Mouse (Mus musculus) kidney, adult 18-20 months (tissue): ENCODE results near the gene Mcl1.
A peak's percentile ranks its signal among the peaks of the same experiment; 100 is the strongest.
"Not testable (repeated sequence)": the region's sequence is repeated elsewhere in the genome, so short reads cannot be mapped to it uniquely, and the experiment has no call there.

Experiments
- DNase-seq: peaks from one replicate; pipeline ENCODE4 v3.0.0; 2021

Gene Mcl1

GRCm38 (mm10) chr3:95651033-95651373, 7.6 kb upstream of the Mcl1 start:
- DNase-seq, result no peak

GRCm38 (mm10) chr3:95651391-95652203, 7.0 kb upstream of the Mcl1 start:
- DNase-seq, result no peak

- no peak for DNase-seq
Observed at GRCm38 (mm10) chr3:95652204-95652811, 6.3 kb upstream of the Mcl1 start.

GRCm38 (mm10) chr3:95652871-95653270, 5.7 kb upstream of the Mcl1 start:
- no peak for DNase-seq

- no peak for DNase-seq
Observed at GRCm38 (mm10) chr3:95653473-95654034, 5.0 kb upstream of the Mcl1 start.

GRCm38 (mm10) chr3:95654371-95654770, 4.2 kb upstream of the Mcl1 start:
- DNase-seq, result not testable (repeated sequence)

GRCm38 (mm10) chr3:95655437-95655836, 3.2 kb upstream of the Mcl1 start:
- no peak for DNase-seq

GRCm38 (mm10) chr3:95657108-95657507, 1.5 kb upstream of the Mcl1 start:
- no peak for DNase-seq

- DNase-seq, result no peak
Observed at GRCm38 (mm10) chr3:95657711-95658110, 877 bp upstream of the Mcl1 start.

- DNase-seq, result peak; percentile 79
Observed at GRCm38 (mm10) chr3:95658868-95659712, 502 bp downstream of the Mcl1 start.

GRCm38 (mm10) chr3:95659948-95660347, 1.4 kb downstream of the Mcl1 start:
- no peak for DNase-seq

GRCm38 (mm10) chr3:95660788-95661478, 2.3 kb downstream of the Mcl1 start:
- no peak for DNase-seq

GRCm38 (mm10) chr3:95661945-95662715, 3.5 kb downstream of the Mcl1 start:
- no peak for DNase-seq

- no peak for DNase-seq
Observed at GRCm38 (mm10) chr3:95662724-95663449, 4.3 kb downstream of the Mcl1 start.

GRCm38 (mm10) chr3:95663486-95663885, 4.9 kb downstream of the Mcl1 start:
- DNase-seq, result no peak

- DNase-seq, result no peak
Observed at GRCm38 (mm10) chr3:95663969-95664608, 5.5 kb downstream of the Mcl1 start.

- no peak for DNase-seq
Observed at GRCm38 (mm10) chr3:95664940-95665352, 6.4 kb downstream of the Mcl1 start.

GRCm38 (mm10) chr3:95666124-95666844, 7.7 kb downstream of the Mcl1 start:
- peak; percentile 57 for DNase-seq

- no peak for DNase-seq
Observed at GRCm38 (mm10) chr3:95667521-95667920, 8.9 kb downstream of the Mcl1 start.

GRCm38 (mm10) chr3:95668026-95668425, 9.4 kb downstream of the Mcl1 start:
- peak; percentile 76 for DNase-seq
